Mouse (Mus musculus) intestine, postnatal 0 days (tissue): ENCODE results near the gene Rptor. TPM values are rescaled to one million over a fixed set of nuclear protein-coding genes. Genes with fewer than 3 reads are reported as not detected.

Source experiments
- ATAC-seq: fragments of 200-750 bp; cut with Nextera tagmentation; 2 replicates; pipeline ENCODE4 v1.8.0; 2017; ENCODE audit warnings: mild to moderate bottlenecking, moderate TSS enrichment, moderate library complexity
- H3K27ac ChIP-seq: fragments of 300-500 bp; sonication (generic); 2 replicates; pipeline ENCODE4 v1.5.1; 2014; ENCODE audit warnings: mild to moderate bottlenecking, low read depth, low read length, moderate library complexity
- H3K27me3 ChIP-seq: fragments of 300-500 bp; sonication (generic); replicated peaks from 2 replicates; pipeline ENCODE4 v1.6.1; 2014; ENCODE audit warnings: low read length, mixed read lengths; ENCODE audit not compliant: control insufficient read depth, insufficient read depth
- H3K36me3 ChIP-seq: fragments of 300-500 bp; sonication (generic); 2 replicates; pipeline ENCODE4 v1.6.1; 2014; ENCODE audit warnings: mild to moderate bottlenecking, moderate library complexity; ENCODE audit not compliant: control insufficient read depth, insufficient read depth
- H3K4me1 ChIP-seq: fragments of 300-500 bp; sonication (generic); replicated peaks from 2 replicates; pipeline ENCODE4 v1.6.1; 2014; ENCODE audit warnings: antibody characterized with exemption, low read length, mixed read lengths; ENCODE audit not compliant: control insufficient read depth, insufficient read depth
- H3K4me2 ChIP-seq: fragments of 300-500 bp; sonication (generic); replicated peaks from 2 replicates; pipeline ENCODE4 v1.6.1; 2014; ENCODE audit warnings: low read depth, mild to moderate bottlenecking, moderate library complexity
- H3K4me3 ChIP-seq: fragments of 300-500 bp; sonication (generic); 2 replicates; pipeline ENCODE4 v1.5.1; 2014; ENCODE audit warnings: low read depth, low read length
- H3K9ac ChIP-seq: fragments of 300-500 bp; sonication (generic); 2 replicates; pipeline ENCODE4 v1.6.1; 2014; ENCODE audit warnings: mild to moderate bottlenecking, low read depth, low read length
- H3K9me3 ChIP-seq: fragments of 300-500 bp; sonication (generic); 2 replicates; pipeline ENCODE4 v1.6.1; 2016; ENCODE audit warnings: mixed run types; ENCODE audit not compliant: control insufficient read depth
- CTCF ChIP-seq: sonication (generic); IDR thresholded peaks from 2 replicates; pipeline ENCODE4 v1.5.1; 2016; ENCODE audit warnings: low read depth, mild to moderate bottlenecking, control low read depth, antibody characterized with exemption, moderate library complexity
- WGBS: fragments of 180-500 bp; shearing (Covaris S2); extraction: QIAGEN DNeasy Blood & Tissue Kit; methylation state at CpG from one replicate; pipeline ENCODE4 v1.1.7; 2014; 5-methylcytosine and 5-hydroxymethylcytosine counted together
- polyA plus RNA-seq: library from polyadenylated mRNA; unstranded; fragments of >200 nt; fragmentation: Nextera tagmentation; extraction: Ambion mirVana; gene quantifications from 2 replicates; pipeline ENCODE4 v1.2.1, GENCODE M21; 2015

The Rptor gene
- polyA plus RNA-seq, 1 experiment from 2014 or later: 5.1 TPM

DNA sequence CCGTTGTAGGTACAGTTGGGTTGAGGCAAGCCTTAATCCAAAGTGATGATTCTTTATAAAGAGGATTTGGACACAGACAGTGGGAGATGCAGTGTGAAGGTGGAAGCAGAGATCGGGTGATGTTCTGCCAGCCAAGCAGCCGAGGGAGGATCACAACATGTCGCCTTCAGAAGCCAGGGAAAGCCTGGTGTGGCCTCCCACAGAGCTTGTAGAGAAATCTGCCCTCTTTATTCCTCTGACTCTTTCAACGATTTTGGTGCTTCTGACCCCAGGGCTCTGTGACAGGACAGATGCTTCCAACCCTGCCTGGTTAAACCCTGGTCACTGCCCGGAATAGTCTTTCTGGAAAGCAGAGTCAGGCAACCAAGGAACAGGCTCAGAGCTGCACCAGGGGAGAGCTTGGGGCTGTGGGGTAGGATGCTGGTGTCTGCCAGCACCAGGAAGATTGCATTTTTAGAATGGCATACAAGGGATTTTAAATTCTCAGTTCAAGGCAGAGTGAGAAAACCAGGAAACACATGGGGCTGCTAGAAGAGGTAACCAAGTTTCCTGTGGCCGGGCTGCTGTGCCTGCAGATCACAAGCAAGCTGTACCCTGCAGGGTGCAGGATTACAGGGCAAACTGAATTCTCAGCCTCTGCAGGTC lies 304.4 kb downstream of the Rptor start:
- H3K4me3 ChIP-seq: no peak overlapping the region

DNA sequence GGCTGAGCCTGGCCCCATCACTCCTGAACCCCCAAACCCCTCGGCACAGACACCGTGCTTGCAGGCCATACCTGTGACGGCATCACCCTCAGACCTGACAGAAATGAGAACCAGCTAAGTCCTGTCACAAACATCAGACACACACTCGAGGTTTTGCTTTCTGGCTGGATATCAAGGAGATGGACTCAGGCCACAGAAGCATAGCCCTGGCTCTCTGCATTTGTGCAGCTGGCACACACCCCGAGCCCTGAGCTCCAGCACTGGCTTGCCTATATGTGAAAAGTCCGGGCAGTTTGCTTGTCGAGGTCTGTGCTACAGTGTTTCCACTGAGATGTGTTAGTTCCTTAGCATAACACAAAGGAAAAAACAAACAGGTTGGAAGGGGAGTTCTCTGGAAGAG lies 305.0 kb downstream of the Rptor start:
- Histone ChIP-seq H3K36me3 (no peaks in the 10 kb centered on the region), H3K27ac (no peak overlapping the region), H3K27me3 (0 out of 2 replicates have a peak, but pooled peaks cover 2% of the 10 kb centered on the region), H3K9me3 (no peaks in the 10 kb centered on the region), H3K4me1 (no peaks in the 10 kb centered on the region), H3K4me2 (no peak overlapping the region), H3K9ac (no peak overlapping the region), H3K4me3 (no peak overlapping the region)
- no peak for ATAC-seq
- WGBS: 54% methylated on average over 7 of the region's 7 CpGs
- TF ChIP-seq CTCF: no peak

More for the DNA sequence above, 304.4 kb downstream of the Rptor start:
- WGBS: 54% methylated on average over 7 of the region's 7 CpGs
- no peak overlapping the region for H3K9ac ChIP-seq
- ATAC-seq: no peak
- H3K27ac ChIP-seq: no peak overlapping the region
- H3K36me3 ChIP-seq: no peaks in the 10 kb centered on the region
- 0 out of 2 replicates have a peak, but pooled peaks cover 2% of the 10 kb centered on the region for H3K27me3 ChIP-seq
- H3K4me1 ChIP-seq: no peaks in the 10 kb centered on the region
- H3K9me3 ChIP-seq: no peaks in the 10 kb centered on the region
- H3K4me2 ChIP-seq: no peak overlapping the region
- no peak for TF ChIP-seq CTCF

DNA sequence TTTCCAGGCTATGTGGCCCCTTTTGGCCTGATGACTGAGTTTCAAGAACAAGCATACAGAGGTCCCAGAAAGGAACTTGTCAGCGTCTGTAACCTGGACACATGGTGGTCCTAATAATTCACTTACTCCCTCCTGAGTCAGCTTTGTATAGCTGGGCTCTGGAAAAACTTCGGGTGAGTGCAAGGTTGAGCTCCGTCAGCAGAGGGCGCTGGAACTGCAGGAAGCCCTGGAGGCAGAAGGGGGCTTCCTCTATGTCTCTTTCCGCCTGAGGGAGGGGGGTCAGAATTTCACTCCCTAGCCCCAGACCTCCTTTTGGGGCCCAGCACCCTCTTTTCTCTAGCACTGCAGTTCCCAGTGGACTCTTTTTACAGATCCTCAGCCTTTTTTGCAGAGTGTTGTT lies 306.7 kb downstream of the Rptor start:
- Histone ChIP-seq H3K4me1 (no peaks in the 10 kb centered on the region), H3K27ac (no peak overlapping the region), H3K9me3 (no peaks in the 10 kb centered on the region), H3K4me2 (0 out of 2 replicates have a peak overlapping the region, but pooled peaks have one; percentile 10), H3K4me3 (no peak overlapping the region), H3K27me3 (0 out of 2 replicates have a peak, but pooled peaks cover 2% of the 10 kb centered on the region), H3K9ac (no peak overlapping the region), H3K36me3 (no peaks in the 10 kb centered on the region)
- no peak for ATAC-seq
- TF ChIP-seq CTCF: peak; percentile 94
- WGBS: 3% methylated on average over 5 of the region's 5 CpGs

DNA sequence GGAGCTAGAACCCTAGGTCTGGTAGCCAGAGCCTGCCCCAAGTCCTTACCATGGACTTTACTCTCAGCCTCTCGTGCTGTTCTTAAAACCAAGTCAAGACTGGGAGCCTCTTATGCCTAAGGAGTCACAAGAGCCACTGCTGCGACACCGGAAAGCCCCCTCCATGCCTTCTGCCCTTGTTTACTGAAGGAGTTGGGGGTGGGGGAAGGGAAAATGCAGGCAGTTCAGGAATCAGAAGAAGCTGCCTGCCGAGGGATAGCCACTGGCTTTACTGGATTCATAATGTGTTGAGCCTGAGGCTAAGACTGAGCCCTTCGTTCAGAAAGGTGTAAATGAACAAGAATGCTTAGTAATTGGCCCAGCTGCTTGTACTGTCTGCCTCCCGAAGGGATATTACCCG lies 310.1 kb downstream of the Rptor start:
- ATAC-seq: no peak

DNA sequence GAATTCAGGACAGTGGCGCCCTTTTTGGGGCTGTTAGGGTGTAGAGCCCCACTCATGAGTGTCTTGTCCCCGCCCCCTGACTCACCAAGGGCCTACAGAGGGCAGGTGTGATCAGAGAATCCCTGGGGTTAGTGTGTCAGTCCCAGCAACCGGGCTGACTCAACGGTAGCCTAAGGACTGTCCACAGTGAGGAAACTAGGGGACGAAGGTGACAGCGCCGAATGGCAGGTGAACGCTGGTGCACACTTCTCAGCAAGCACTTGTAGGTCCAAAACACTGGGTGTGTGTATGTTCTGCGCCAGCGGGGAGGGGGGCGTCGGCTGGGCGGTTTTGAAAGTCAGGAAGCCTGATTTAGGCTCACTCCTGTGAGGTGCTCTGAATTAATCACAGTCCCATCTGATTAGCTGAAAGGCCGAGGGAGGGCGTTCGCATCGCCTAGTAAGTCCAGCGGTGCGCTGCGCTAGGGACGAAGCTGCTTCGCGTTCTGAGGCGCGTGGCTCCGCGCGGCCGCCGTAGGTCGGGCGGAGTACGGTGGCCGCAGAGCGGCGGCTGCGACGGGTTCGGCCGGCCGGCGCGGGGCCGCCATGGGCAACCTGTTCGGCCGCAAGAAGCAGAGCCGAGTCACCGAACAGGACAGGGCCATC lies 310.7 kb downstream of the Rptor start, which contains the start of gene Chmp6:
Gene Chmp6, plus strand, starts transcription at position 151 of the 644 bp plus-strand sequence.
- Histone ChIP-seq H3K9me3 (no peaks in the 10 kb centered on the region), H3K27ac (peak within 1 kb of the TSS; percentile 82), H3K27me3 (no peaks in the 10 kb centered on the region), H3K9ac (peak within 1 kb of the TSS; percentile 95), H3K4me1 (0 out of 2 replicates have a peak, but pooled peaks cover 3% of the 10 kb centered on the region), H3K36me3 (peaks cover 14% of the 10 kb centered on the region), H3K4me2 (peak within 1 kb of the TSS; percentile 85), H3K4me3 (peak within 1 kb of the TSS; percentile 96)
- peak; percentile 32 for TF ChIP-seq CTCF
- peak; percentile 51 for ATAC-seq
- WGBS: under 1% methylated on average over 48 of the region's 48 CpGs

More for the DNA sequence above, 310.1 kb downstream of the Rptor start:
- Histone ChIP-seq H3K27ac (peak overlapping the region; percentile 82), H3K4me3 (peak overlapping the region; percentile 96), H3K27me3 (no peaks in the 10 kb centered on the region), H3K9ac (peak overlapping the region; percentile 95; the same call in 1 of the 2 replicates), H3K4me1 (0 out of 2 replicates have a peak, but pooled peaks cover 3% of the 10 kb centered on the region), H3K9me3 (no peaks in the 10 kb centered on the region), H3K4me2 (peak overlapping the region; percentile 85), H3K36me3 (peaks cover 9% of the 10 kb centered on the region)
- 13% methylated on average over 7 of the region's 7 CpGs for WGBS
- no peak for TF ChIP-seq CTCF

DNA sequence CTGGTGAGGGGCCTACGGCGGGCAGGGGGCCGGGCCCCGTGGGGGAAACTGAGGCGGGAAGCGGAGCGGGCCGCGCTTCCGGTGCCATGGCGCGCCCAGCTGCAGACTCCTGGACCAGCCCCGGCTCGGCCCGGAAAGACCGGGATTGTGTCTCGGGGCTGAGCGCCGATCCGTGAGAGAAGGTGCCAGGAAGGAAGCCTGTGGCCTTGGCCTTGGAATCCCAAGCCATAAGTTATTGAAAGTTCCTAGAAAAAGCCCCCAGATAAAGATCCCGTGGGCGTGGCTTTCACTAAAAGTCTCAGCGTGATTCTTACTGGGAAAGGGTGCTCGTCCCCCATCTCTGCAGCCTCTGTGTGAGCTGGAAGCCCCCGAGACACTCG lies 311.2 kb downstream of the Rptor start:
- under 1% methylated on average over 26 of the region's 26 CpGs for WGBS
- H3K9me3 ChIP-seq: no peaks in the 10 kb centered on the region
- ATAC-seq: peak; percentile 1; the same call in 1 of the 2 replicates
- H3K4me1 ChIP-seq: 0 out of 2 replicates have a peak, but pooled peaks cover 3% of the 10 kb centered on the region
- peak overlapping the region; percentile 82 for H3K27ac ChIP-seq
- peaks cover 19% of the 10 kb centered on the region for H3K36me3 ChIP-seq
- no peak for TF ChIP-seq CTCF
- H3K27me3 ChIP-seq: no peaks in the 10 kb centered on the region
- H3K9ac ChIP-seq: peak overlapping the region; percentile 95
- H3K4me2 ChIP-seq: peak overlapping the region; percentile 85
- H3K4me3 ChIP-seq: peak overlapping the region; percentile 96
